Mouse (Mus musculus) myocyte (in vitro differentiated cells): ENCODE results near the gene Hspg2. TPM values are rescaled to one million over a fixed set of nuclear protein-coding genes. Genes with fewer than 3 reads are reported as not detected.

Experiments used
- H3K27me3 ChIP-seq: one replicate; pipeline ENCODE4 v1.6.1; 2011; ENCODE audit not compliant: control insufficient read depth, insufficient read depth, insufficient read length
- H3K36me3 ChIP-seq: one replicate; pipeline ENCODE4 v1.6.1; 2011; ENCODE audit not compliant: control insufficient read depth, insufficient read depth
- H3K4me2 ChIP-seq: one replicate; pipeline ENCODE4 v1.6.1; 2011; ENCODE audit warnings: low read depth, control low read depth
- H3K4me3 ChIP-seq: one replicate; pipeline ENCODE4 v1.5.1; 2011; ENCODE audit warnings: mild to moderate bottlenecking, control low read depth, moderate library complexity
- H3K79me2 ChIP-seq: one replicate; pipeline ENCODE4 v1.6.1; 2011; ENCODE audit not compliant: control insufficient read depth, insufficient read depth
- H3ac ChIP-seq: one replicate; pipeline ENCODE4 v1.6.1; 2011; ENCODE audit not compliant: control insufficient read depth, insufficient read length
- CEBPB ChIP-seq: IDR thresholded peaks from 2 replicates; pipeline ENCODE4 v1.6.1; 2011; ENCODE audit warnings: mild to moderate bottlenecking, moderate library complexity; ENCODE audit not compliant: poor library complexity, insufficient read depth, severe bottlenecking
- E2F4 ChIP-seq: IDR thresholded peaks from one replicate; pipeline ENCODE4 v1.6.1; 2011; ENCODE audit warnings: mild to moderate bottlenecking, control low read depth, moderate library complexity; ENCODE audit not compliant: insufficient read depth
- MAX ChIP-seq: IDR thresholded peaks from one replicate; pipeline ENCODE4 v1.6.1; 2011; ENCODE audit warnings: low read depth, mild to moderate bottlenecking, control low read depth
- MYOD1 ChIP-seq, 3 experiments: IDR thresholded peaks; one replicate each; pipeline ENCODE4 v1.6.1; 2011; ENCODE audit warnings: control low read depth in 2 of 3, low read depth in 2 of 3, mild to moderate bottlenecking in 2 of 3, moderate library complexity in 1 of 3; ENCODE audit not compliant: insufficient read length in 2 of 3, control insufficient read depth in 1 of 3
- MYOG ChIP-seq, 3 experiments: IDR thresholded peaks; one replicate each; pipeline ENCODE4 v1.6.1; 2011; ENCODE audit warnings: control low read depth in 2 of 3, low read depth in 2 of 3, mild to moderate bottlenecking in 2 of 3; ENCODE audit not compliant: insufficient read length in 2 of 3, control insufficient read depth in 1 of 3, insufficient read depth in 1 of 3
- POLR2A ChIP-seq: IDR thresholded peaks from one replicate; pipeline ENCODE4 v1.6.1; 2011; ENCODE audit warnings: low read depth, mild to moderate bottlenecking, control low read depth, moderate library complexity; ENCODE audit not compliant: insufficient read length
- POLR2AphosphoS2 ChIP-seq: IDR thresholded peaks from one replicate; pipeline ENCODE4 v1.6.1; 2011; ENCODE audit warnings: low read depth, control low read depth; ENCODE audit not compliant: insufficient read length
- REST ChIP-seq: IDR thresholded peaks from one replicate; pipeline ENCODE4 v1.6.1; 2011; ENCODE audit warnings: mild to moderate bottlenecking, control low read depth, moderate library complexity; ENCODE audit not compliant: insufficient read depth, insufficient read length
- SRF ChIP-seq: IDR thresholded peaks from one replicate; pipeline ENCODE4 v1.6.1; 2011; ENCODE audit warnings: low read depth; ENCODE audit not compliant: control insufficient read depth, insufficient read length
- TCF12 ChIP-seq: IDR thresholded peaks from one replicate; pipeline ENCODE4 v1.6.1; 2011; ENCODE audit warnings: mild to moderate bottlenecking, control low read depth; ENCODE audit not compliant: poor library complexity, insufficient read depth, severe bottlenecking
- TCF3 ChIP-seq: IDR thresholded peaks from one replicate; pipeline ENCODE4 v1.6.1; 2011; ENCODE audit warnings: low read depth, control low read depth; ENCODE audit not compliant: insufficient read length
- USF1 ChIP-seq: IDR thresholded peaks from one replicate; pipeline ENCODE4 v1.6.1; 2011; ENCODE audit warnings: low read depth, mild to moderate bottlenecking, control low read depth, moderate library complexity
- polyA plus RNA-seq: library from polyadenylated mRNA; unstranded; fragments of >200 nt; fragmentation: generic; extraction: Trizol; gene quantifications from one replicate; pipeline ENCODE4 v1.2.1, GENCODE M21; 2012; ENCODE audit warnings: missing spikeins

Hspg2 gene
- polyA plus RNA-seq, 1 experiment = 209 TPM

- Histone ChIP-seq H3K36me3 (no peaks in the 10 kb centered on the region), H3K4me2 (peak overlapping the region; percentile 97), H3K79me2 (peaks cover 86% of the 10 kb centered on the region), H3K27me3 (no peaks in the 10 kb centered on the region), H3K4me3 (peak overlapping the region; percentile 16), H3ac (no peak overlapping the region)
- TF ChIP-seq MYOG (IDR thresholded peaks at IDR 0.05; ENCODE audit: control insufficient read depth in 1 of 3, insufficient read depth in 1 of 3, insufficient read length in 2 of 3, low read depth in 2 of 3) (peak in 1 of 3 experiments; percentile 84), MYOD1 (IDR thresholded peaks at IDR 0.05; ENCODE audit: control insufficient read depth in 1 of 3, insufficient read length in 2 of 3, low read depth in 2 of 3) (peak in 2 of 3 experiments; percentile 60 to 85), E2F4 (peak; percentile 54), USF1 (no peak), REST (no peak), CEBPB (no peak), TCF3 (peak; percentile 2), TCF12 (no peak), POLR2AphosphoS2 (no peak), SRF (peak; percentile 63), POLR2A (peak; percentile 34), MAX (no peak)
Observed at GRCm38 (mm10) chr4:137476761-137477237, 8.2 kb downstream of the Hspg2 start.

- H3K79me2 ChIP-seq = peaks cover 83% of the 10 kb centered on the region
- peak overlapping the region; percentile 16 for H3K4me3 ChIP-seq
- H3ac ChIP-seq = no peak overlapping the region
- H3K36me3 ChIP-seq = no peaks in the 10 kb centered on the region
- TF ChIP-seq POLR2AphosphoS2 (no peak), MYOD1 (IDR thresholded peaks at IDR 0.05; ENCODE audit: control insufficient read depth in 1 of 3, insufficient read length in 2 of 3, low read depth in 2 of 3) (no peak), REST (no peak), USF1 (no peak), E2F4 (no peak), MYOG (IDR thresholded peaks at IDR 0.05; ENCODE audit: control insufficient read depth in 1 of 3, insufficient read depth in 1 of 3, insufficient read length in 2 of 3, low read depth in 2 of 3) (no peak), MAX (no peak), POLR2A (no peak), CEBPB (no peak), SRF (no peak), TCF12 (no peak), TCF3 (no peak)
- H3K4me2 ChIP-seq = peak overlapping the region; percentile 97
- no peaks in the 10 kb centered on the region for H3K27me3 ChIP-seq
Observed at GRCm38 (mm10) chr4:137477611-137478010, 9.0 kb downstream of the Hspg2 start.

GRCm38 (mm10) chr4:137478306-137478705 is 9.7 kb downstream of the Hspg2 start:
- TF ChIP-seq SRF (no peak), REST (no peak), TCF3 (no peak), USF1 (no peak), CEBPB (no peak), MAX (no peak), MYOG (IDR thresholded peaks at IDR 0.05; ENCODE audit: control insufficient read depth in 1 of 3, insufficient read depth in 1 of 3, insufficient read length in 2 of 3, low read depth in 2 of 3) (no peak), POLR2A (no peak), TCF12 (no peak)
- H3K79me2 ChIP-seq = peaks cover 80% of the 10 kb centered on the region
- H3K4me2 ChIP-seq = no peak overlapping the region
- no peak overlapping the region for H3ac ChIP-seq
- H3K36me3 ChIP-seq = no peaks in the 10 kb centered on the region
- no peak overlapping the region for H3K4me3 ChIP-seq
- no peaks in the 10 kb centered on the region for H3K27me3 ChIP-seq

- no peak overlapping the region for H3K4me3 ChIP-seq
- TF ChIP-seq E2F4 = no peak
- no peak for TF ChIP-seq MAX
- TF ChIP-seq USF1 = no peak
- TF ChIP-seq TCF3 = no peak
- TF ChIP-seq POLR2A = no peak
- no peak for TF ChIP-seq POLR2AphosphoS2
- no peak for TF ChIP-seq TCF12
- no peak for TF ChIP-seq MYOD1 (IDR thresholded peaks at IDR 0.05; ENCODE audit: control insufficient read depth in 1 of 3, insufficient read length in 2 of 3, low read depth in 2 of 3)
- no peak for TF ChIP-seq CEBPB
- no peak for TF ChIP-seq MYOG (IDR thresholded peaks at IDR 0.05; ENCODE audit: control insufficient read depth in 1 of 3, insufficient read depth in 1 of 3, insufficient read length in 2 of 3, low read depth in 2 of 3)
- TF ChIP-seq SRF = no peak
- TF ChIP-seq REST = no peak
Observed at GRCm38 (mm10) chr4:137479757-137480156, 11.2 kb downstream of the Hspg2 start.

More at GRCm38 (mm10) chr4:137479757-137480156, 11.2 kb downstream of the Hspg2 start:
- no peaks in the 10 kb centered on the region for H3K36me3 ChIP-seq
- H3K79me2 ChIP-seq = peaks cover 75% of the 10 kb centered on the region
- H3K27me3 ChIP-seq = no peaks in the 10 kb centered on the region
- H3K4me2 ChIP-seq = peak overlapping the region; percentile 2
- no peak overlapping the region for H3ac ChIP-seq
